Mouse (Mus musculus) liver, adult 2 months (tissue): Measurements from ENCODE around the gene Gm13278.
"Not testable (repeated sequence)": the region's sequence is repeated elsewhere in the genome, so short reads cannot be mapped to it uniquely, and the experiment has no call there.

Experiments used
- CTCF ChIP-seq: fragments of 200-500 bp; IDR thresholded peaks from 2 replicates; pipeline ENCODE4 v1.5.1; 2011; ENCODE audit warnings: low read depth, low read length, control low read depth
- POLR2A ChIP-seq: fragments of 200-500 bp; IDR thresholded peaks from 2 replicates; pipeline ENCODE4 v1.6.1; 2011; ENCODE audit warnings: low read length, control low read depth; ENCODE audit not compliant: insufficient read depth; ENCODE audit errors: extremely low read depth

DNA sequence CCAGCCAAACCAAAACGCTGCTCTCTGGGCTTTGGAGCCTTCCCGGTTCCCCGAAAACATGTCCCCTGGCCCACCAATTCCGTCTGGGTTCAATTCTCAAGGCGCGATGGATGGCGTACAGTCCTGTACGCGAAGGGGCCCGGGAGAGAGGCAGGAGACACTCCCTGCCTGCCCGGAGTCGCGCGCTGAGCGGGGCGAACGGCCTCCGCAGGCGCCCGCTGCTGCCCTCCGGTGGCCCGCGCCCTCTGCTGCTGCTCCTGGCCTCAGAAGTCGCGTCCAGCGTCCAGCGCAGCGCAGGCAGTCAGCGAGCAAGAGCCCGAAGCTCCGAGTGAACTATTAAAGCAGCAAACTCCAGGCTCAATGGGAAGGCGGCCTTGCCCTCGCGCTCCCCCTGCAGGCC, 14.4 kb downstream of the Gm13278 start:
- not testable (repeated sequence) for TF ChIP-seq POLR2A, CTCF
